Mouse (Mus musculus): Measurements from ENCODE around the gene Cd3g.
"Not testable (repeated sequence)": the region's sequence is repeated elsewhere in the genome, so short reads cannot be mapped to it uniquely, and the experiment has no call there.

Cd3g gene

DNA sequence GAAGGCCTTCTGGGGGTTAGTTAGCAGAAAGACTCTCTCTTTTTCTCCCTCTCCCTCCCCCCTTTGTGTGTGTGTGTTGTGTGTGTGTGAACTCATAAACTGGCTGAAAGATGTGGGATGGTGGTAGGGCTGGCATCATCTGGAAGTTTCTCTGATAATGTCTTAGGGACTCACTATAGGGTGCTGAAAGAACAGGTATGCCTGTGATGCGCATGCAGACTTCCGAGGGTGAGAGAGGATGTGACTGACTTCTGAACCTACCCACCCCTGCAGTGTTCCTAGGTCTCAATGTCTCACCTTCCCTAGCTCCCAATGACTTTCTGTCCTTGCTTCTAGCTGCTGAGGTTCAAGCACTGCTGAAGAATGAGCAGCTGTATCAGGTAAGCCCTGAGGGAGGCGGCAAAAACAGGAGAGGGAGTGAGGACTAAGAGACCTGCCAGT is 5.5 kb upstream of the Cd3g start:
- DNase-seq: peak in 1 of 2 experiments; percentile 47

DNA sequence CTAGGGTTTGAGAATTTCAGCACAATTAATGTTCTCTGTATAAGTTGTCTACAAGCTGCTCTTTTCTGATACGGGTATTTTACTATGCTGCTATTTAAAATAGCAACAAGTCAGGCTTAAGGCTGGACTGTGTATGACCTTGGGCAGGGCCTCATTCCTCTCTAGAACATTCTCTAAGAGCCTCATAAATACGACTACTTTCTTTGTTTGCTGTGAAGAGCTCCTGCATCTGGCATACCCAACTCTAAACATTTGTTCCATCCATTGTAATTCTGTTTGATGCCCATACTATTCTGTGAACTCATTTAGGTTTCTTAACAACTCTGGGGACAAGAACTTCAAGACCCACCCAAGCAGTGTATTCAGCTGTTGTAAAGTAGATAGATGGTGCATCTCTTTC is 2.8 kb upstream of the Cd3g start:
- DNase-seq: no peak

DNA sequence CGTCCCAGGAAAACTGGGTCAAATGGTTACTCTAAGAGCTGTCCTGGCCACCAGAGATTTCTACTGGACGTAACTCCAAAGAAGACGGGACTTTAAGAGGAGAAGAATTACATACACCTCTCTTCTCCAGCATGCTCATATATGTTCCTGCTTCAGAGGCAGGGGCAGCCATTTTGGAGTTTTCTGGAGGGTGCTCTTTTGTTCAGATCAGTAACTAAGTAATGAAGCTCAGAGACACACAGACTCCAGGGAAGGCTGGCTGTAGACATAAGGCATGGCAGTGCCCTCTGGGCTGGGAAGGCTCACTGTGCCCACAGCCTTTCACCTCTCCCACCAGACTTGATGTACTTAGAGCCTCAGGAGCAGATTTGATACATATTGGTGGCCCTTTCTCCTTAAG is 2.3 kb upstream of the Cd3g start:
- no peak for DNase-seq

DNA sequence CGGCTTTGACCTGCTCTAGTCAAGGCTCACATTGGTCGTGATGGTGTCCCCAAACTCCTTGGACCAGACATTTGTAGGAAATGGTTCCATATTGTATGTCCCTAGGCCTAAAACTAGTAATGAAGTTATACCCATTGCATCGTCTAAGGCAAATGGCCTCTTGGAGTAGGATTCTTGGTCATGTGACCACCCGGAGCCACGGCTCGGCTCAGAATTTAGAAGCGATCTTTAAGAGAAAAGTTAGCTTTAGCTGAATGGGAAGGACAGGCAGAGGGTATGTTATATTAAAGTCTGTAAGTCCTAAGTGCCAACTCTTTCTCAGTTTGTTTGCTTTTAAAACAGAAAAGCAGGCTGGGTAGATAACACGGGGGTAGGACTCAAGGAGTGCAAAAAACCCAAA is 1.9 kb upstream of the Cd3g start:
- no peak for DNase-seq

DNA sequence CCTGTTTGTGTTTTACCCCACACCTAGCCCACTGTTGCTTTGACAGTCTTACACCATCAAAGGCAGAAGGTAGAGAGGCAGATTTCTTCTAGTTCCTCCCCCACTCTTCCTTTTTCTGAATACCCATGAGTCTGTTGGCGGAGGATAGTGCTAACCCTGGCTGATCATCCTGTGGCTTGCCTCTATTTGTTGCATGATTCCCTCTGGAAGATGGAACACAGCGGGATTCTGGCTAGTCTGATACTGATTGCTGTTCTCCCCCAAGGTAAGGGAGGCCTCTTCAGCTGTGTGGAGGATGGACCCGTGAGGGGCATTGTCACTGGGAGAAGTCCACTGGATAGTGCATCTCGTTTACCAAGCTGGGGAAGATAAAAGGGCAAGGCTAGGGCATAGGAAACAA is 1.4 kb upstream of the Cd3g start, which contains the start of gene Cd3d:
Cd3d (plus strand) TSS at position 111 of the 400 bp plus-strand sequence.
- DNase-seq: peak in 1 of 2 experiments; percentile 72

DNA sequence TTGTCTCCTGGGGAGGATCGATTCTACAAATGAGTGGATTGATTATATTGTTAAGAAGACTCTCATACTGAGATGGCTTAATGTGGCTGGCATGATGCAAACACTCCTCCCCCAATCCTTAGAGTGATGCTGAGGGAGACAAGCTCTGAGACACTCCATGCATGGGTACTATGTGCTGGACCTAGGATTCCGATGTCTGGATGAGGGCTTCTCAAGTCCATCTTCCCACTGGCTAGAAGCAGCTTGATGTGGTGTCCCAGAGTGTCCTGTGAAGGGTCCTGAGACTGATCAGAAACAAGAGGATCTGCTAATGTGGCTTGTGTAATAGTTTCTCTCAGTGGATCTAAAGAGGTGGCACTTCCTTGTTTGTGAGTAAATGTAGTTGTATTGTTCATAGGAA is 873 bp upstream of the Cd3g start:
- DNase-seq: no peak

DNA sequence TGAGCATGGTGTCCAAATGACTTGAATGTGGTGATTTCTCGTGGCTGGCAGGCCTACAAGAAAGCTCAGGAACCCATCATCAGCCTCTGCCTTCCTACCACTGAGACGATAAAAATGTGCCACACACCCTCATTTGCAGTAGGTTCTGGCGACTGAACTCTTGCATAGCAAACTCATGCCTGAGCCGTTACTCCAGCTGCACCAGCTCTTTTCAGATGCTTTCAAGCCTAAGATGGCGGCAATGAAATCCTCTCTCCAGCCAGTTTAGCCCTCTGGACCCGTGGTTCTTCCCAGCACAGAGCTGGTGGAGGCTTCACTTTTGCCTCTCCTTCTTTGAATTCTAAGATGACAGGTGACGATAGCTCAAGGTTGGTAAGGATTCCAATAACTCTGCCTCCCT is 425 bp downstream of the Cd3g start:
- peak in 1 of 2 experiments; percentile 49 for DNase-seq

DNA sequence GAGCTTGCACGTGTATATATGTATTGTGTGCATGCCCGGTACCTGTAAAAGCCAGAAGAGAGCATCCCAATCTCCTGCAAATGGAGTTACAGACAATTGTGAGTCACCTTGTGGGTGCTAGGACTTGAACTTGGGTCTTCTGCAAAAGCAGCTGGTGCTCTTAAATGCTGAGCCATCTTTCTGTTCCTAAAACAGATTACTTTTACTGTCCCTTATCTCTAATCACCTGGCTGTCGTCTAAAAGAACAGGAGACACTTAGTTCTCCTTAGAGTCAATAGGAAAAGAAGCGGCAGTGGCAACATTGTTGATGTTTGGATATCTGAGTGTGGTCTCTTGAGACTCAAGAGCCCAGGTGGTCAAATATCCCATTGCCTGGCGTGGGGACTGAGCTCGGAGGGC is 2.4 kb downstream of the Cd3g start:
- DNase-seq: no peak

DNA sequence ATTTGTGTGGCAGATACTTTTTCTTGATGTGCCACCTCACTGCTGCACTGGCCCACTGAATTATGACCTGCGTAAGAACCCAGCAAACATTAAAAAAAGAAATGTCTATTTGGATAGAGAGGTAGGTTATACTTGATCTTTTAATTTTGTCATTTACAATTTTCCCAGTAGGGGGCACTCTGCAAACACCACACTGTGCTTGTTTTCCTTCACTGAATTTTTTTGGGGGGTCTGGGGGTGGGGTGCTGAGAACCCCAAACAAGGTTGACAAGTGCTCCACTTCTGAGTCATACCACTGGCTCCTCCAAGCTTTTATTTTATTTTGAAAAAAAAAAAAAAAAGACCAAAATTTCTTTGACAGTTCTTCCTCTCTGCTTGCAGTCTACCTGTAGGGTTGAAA is 10.8 kb downstream of the Cd3g start:
- no peak for DNase-seq

DNA sequence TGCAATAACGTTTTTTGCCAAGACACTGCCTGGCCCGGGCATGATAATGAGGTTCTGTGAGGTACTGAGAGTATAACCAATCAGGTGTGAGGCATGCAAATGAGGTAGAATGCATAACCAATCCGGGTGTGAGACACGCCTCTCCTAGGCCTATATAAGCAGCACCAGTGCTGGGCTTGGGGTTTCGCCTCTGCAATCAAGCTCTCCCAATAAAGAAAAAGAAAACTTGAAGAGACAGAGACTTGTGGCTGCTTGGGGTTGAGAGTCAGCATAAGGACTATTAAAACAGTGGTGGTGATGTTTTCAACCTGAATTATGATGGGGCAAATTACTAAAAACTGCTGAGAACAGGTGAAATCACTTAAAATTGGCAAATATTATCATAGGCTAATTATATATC is 12.5 kb downstream of the Cd3g start:
- DNase-seq: not testable (repeated sequence)

DNA sequence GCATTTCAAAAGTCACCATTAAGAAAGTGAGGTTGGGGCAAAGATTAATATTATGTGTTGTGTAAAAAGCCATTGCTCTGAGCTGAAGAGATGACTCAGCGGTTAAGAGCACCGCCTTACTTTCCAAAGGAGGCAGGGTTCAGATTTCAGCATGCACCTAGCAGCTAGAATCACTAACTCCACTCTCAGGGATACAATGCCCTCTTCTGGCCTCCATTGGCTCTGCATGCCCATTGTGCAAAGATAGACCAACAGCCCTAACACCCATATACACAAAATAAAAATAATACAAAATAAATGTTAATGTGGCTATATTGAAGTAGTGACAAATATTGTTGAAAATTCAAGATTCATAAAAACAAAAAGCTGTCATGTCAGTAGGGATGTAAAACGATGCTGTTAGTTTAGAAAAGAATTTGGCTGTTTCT is 13.4 kb downstream of the Cd3g start:
- peak; percentile 64 to 76 for DNase-seq

DNA sequence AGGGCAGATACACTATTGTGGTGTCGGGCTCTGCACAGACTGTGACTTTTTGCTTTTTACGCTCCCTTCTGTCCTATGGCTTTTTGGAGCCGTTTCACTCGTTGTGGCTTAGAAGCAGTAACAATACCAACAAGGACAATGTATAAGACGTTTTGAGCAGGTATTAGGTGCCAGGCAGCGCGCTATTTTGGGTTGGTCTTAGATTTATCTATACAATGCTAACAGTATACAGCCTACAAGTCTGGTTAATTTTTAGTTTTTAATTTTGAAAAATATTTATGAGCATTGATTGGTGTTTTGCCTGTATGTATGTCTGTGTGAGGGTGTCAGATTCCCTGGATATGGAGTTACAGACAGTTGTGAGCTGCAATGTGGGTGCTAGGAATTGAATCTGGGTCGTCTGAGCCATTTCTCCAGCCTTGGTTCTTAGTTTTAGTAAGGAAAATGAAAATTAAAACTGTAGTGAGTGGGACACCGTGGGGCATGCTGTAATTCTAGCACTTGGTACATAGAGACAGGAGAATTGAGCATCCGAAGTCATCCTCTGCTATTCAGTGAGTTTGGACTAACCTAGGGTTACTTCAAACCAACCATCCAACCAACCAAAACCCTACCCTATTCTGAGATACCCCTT is 14.3 kb downstream of the Cd3g start:
- no peak for DNase-seq

DNA sequence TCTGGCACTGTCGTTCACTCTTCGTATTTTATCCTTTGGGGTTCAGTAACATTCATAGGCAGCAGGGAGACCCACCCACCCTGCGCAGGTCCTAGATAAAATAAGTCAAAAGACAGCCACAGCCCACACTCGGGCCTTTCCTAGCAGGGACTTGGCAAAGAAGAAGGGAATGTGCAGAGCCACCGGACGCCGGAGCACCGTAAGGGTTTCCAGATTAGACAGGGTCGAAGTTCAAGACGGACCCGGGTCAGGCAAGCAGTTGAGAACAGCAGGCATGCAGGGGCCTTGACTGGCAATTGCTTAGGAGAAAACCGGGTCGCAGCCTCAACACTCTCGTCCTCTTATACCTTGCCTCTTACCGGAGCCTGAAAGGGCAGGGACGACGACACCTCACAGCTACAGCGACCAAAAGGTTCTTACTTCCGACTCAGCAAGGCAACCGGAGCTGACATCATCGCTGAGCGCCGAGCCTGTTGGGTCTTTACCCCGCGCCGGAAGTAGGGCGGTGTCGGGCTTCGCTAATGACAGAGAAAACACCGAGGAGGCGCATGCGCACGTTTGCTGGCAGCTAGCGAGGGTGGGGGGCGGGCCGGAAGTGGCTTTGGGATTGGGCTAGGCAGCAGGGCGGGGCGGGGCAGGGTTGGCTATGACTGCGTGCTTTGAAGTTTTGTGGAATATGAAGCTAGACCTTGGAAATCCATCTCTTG is 15.0 kb downstream of the Cd3g start, which contains the start of gene Ube4a:
Ube4a (minus strand) TSS at position 475 of the 707 bp plus-strand sequence.
- DNase-seq: peak; percentile 97 to 98

DNA sequence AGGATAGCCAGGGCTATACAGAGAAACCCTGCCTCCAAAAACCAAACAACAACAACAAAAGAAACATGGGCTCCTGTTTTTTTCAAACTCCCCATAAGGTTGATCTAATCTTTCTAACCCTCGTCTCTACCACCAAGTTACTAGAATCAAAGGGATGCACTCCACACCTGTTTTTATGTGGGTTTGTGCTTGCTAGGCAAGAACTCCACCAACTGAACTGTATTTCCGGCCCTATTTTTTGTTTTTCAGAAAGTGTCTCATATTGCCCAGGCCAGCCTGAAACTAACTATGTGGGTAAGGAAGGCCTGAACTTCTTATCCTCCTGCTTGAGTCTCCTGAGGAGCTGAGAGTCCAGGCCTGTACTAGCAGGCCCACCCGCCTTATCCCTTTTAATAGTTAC is 25.8 kb downstream of the Cd3g start:
- DNase-seq: peak in 1 of 2 experiments; percentile 43

DNA sequence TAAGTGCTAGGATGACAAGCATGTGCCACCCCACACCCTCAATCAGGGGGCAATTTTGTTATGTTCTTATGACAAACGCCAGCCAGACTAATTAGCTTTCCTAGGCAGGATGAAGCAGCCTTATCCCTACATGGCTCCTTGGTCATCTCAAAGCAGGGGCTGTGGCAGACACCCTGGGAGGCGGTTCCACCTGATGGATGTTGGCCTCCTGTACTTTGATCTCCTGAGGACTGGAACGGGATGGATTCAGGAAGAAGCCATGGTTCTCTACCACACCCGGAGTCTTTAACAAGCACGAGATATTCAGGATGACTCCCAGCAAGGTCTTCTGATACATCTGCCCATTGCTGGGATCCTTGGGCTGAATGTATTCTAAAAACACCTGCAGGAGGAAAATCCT is 32.4 kb downstream of the Cd3g start:
- no peak for DNase-seq

DNA sequence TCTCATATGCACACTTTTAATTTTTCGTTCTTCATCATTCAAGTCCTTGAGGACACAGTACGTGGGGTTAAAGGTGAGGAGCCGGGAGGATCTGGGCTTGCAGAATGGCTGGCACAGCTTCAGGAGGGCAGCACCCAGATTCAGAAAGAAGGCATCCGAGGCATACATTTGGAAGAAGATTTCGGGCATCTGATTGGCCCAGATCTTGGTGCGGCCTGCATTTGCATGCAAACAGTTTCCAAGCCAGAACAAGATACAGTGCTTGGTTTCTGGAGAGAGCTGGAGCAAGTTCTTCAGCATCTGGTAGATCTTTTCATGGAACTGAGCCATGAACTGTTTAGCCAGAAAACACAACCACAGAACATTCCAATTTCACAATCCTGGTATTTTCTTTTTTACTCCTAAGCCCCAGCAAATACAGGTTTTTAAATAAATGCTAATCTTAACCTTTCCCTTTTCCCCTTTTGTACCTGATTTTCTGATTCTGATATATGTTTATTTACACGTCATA is 34.0 kb downstream of the Cd3g start:
- no peak for DNase-seq

DNA sequence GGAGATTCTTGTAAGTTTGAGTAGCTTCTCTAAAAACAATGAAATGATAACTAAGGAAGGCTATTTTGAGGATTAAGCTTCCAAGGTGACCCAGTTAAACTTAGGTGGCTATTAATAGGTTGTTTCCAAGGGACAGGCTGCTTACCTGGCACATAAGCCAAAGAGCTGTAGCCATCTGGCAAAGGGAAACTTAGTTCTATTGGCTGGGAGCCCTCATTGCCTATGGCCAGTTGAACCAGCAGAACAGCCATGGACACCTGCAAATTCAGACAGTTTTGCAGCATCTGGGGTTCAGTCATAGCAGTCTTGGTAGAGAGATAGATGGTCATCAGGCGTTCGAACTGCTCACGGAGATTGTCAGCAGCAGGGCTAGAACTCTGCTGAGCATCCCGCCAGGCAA is 37.8 kb downstream of the Cd3g start:
- DNase-seq: no peak

DNA sequence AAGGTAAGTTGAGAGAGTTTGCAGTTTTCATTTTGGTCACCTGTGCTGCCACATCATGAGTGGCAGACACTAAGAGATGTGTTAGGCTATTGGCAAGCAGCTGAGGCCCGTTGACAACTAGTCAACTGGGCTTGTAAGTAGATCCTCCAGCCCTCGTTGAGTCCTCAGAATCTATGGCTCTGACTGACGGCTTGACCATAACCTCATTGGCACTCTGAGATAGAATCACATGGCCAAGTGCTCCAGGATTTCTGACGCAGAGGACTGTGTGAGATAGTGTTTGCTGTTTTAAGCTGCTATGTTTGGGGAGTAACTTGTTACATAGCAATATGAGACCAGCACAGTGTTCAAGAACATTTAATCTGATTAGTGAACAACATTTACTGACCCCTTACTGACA is 38.5 kb downstream of the Cd3g start:
- DNase-seq: no peak

DNA sequence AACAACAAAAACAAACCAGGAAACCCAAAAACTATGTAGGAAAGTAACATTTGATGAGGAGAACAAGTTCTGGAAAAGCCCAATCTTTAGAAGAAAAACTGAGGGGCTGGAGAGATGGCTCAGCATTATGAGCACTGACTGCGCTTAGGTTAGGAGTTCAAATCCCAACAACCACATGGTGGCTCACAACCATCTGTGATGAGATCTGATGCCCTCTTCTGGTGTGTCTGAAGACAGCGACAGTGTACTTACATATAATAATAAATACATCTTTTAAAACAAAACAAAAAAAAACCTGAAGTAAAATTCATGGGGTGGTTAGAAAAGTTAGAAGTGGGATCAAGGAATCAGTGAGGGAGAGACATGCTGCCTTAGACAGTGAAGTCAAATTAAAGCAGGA is 58.7 kb downstream of the Cd3g start:
- DNase-seq: no peak

DNA sequence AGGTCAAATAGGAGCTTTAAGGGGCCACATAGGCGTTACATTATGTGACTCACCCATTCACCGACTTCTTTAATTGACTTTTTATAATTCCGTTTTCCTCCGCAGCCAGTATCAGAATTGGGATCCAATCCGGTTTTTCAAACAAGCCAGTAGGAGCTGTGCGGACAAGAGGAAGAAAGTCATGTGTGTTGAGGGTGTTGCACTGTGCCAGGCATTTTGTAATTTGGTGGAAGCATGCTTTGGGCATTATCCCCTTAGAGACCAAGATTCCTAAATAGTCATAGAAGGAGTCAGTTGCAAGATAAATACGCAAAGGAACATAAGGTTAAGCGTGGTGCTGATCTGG is 59.1 kb downstream of the Cd3g start:
- peak in 1 of 2 experiments; percentile 9 for DNase-seq

DNA sequence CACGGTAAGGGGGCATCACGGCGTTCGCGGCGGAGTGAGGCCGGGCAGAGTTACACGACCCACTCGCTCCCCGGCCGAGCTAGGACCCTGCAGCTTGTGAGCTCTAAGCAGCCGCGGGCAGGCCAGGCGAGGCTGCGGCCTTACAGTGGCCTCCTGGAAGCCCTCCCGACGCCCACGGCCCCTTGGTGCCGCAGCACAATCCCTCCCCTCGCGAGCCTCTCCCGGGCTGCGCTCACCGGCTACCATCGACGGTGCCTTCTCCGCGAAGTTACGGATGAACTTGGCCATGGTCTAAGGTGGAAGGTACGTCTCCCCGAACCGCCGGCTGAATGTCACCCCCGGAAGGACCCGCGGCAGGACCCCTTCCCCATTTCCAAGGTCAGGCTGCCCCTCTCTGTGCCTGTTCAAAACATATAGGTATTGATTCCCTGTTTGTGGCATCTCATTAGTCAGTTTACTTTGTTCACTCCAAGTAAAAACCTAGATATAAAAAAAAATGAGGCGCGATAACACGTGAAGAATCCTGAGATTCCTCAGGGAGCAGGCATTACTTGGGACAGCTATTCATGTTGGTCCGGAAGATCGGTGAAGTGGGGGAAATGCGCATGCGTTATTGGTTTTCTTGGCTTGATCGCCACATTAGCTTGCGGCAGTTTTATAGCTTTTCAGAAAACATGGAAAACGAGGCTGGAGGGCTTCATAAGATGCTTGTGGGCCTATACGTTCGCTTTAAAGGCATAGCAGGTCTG is 59.7 kb downstream of the Cd3g start, which contains the start of gene Atp5l:
Atp5l (minus strand) TSS at position 369 of the 749 bp plus-strand sequence.
- peak; percentile 66 to 78 for DNase-seq

DNA sequence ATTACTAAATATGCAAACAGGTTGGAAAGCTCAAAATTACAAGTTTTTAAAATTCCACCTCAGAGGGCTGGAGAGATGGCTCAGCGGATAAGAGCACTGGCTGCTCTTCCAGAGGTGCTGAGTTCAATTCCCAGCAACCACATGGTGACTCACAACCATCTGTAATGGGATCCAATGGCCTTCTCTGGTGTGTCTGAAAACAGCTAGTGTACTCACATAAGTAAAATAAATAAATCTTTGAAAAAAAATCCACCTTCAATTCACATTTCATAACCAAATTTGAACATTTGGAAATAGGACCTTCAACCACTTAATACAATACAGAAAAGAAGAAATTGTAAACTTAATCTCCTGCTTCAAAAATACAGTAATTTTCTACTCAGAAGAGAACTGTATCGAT is 60.6 kb downstream of the Cd3g start:
- DNase-seq: no peak

Data from thymus, adult 18-20 months (tissue).